Mouse (Mus musculus): ENCODE data around the gene Zscan29. TPM values are rescaled to one million over a fixed set of nuclear protein-coding genes. Genes with fewer than 3 reads are reported as not detected.

The Zscan29 gene
- polyA plus RNA-seq, 1 experiment from 2014 or later, result 5.5 TPM

- TF ChIP-seq EP300 (optimal IDR thresholded peaks at IDR 0.05), result no peak
- TF ChIP-seq CTCF (IDR thresholded peaks at IDR 0.05; ENCODE audit: low read depth), result no peak
- 89% methylated on average over 9 of the region's 9 CpGs for WGBS
- no peak for ATAC-seq (ENCODE audit: low FRiP score, low TSS enrichment)
- Histone ChIP-seq H3K4me2 (replicated peaks; ENCODE audit: low read depth) (no peak overlapping the region), H3K9me3 (ENCODE audit: control insufficient read depth, low read length) (no peaks in the 10 kb centered on the region), H3K36me3 (ENCODE audit: control insufficient read depth, insufficient read depth, low read length) (peaks cover 56% of the 10 kb centered on the region), H3K4me3 (ENCODE audit: low read depth, low read length) (no peak overlapping the region), H3K27me3 (ENCODE audit: control insufficient read depth, insufficient read depth, low read length) (no peaks in the 10 kb centered on the region), H3K9ac (ENCODE audit: low read length) (no peak overlapping the region), H3K27ac (replicated peaks) (no peak overlapping the region), H3K4me1 (replicated peaks; ENCODE audit: control insufficient read depth, insufficient read depth) (no peaks in the 10 kb centered on the region)
- no peak for DNase-seq (ENCODE audit: low spot score)
Observed at GRCm38 (mm10) chr2:121195466-121195865, 24.5 kb upstream of the Zscan29 start.

GRCm38 (mm10) chr2:121188530-121188929 is 17.6 kb upstream of the Zscan29 start:
- peak; percentile 56 for TF ChIP-seq CTCF (IDR thresholded peaks at IDR 0.05; ENCODE audit: low read depth)
- TF ChIP-seq EP300 (optimal IDR thresholded peaks at IDR 0.05), result no peak
- ATAC-seq (ENCODE audit: low FRiP score, low TSS enrichment), result no peak
- H3K27me3 ChIP-seq (ENCODE audit: control insufficient read depth, insufficient read depth, low read length), result no peaks in the 10 kb centered on the region
- H3K4me1 ChIP-seq (replicated peaks; ENCODE audit: control insufficient read depth, insufficient read depth), result no peaks in the 10 kb centered on the region
- no peaks in the 10 kb centered on the region for H3K9me3 ChIP-seq (ENCODE audit: control insufficient read depth, low read length)
- no peak overlapping the region for H3K27ac ChIP-seq (replicated peaks)
- no peak overlapping the region for H3K4me2 ChIP-seq (replicated peaks; ENCODE audit: low read depth)
- DNase-seq (ENCODE audit: low spot score), result no peak
- WGBS, result 79% methylated on average over 1 of the region's 1 CpGs
- H3K36me3 ChIP-seq (ENCODE audit: control insufficient read depth, insufficient read depth, low read length), result peaks cover 41% of the 10 kb centered on the region
- H3K4me3 ChIP-seq (ENCODE audit: low read depth, low read length), result no peak overlapping the region
- no peak overlapping the region for H3K9ac ChIP-seq (ENCODE audit: low read length)

GRCm38 (mm10) chr2:121184142-121184541 is 13.2 kb upstream of the Zscan29 start:
- no peaks in the 10 kb centered on the region for H3K9me3 ChIP-seq (ENCODE audit: control insufficient read depth, low read length)
- WGBS, result 94% methylated on average over 7 of the region's 7 CpGs
- no peak overlapping the region for H3K4me2 ChIP-seq (replicated peaks; ENCODE audit: low read depth)
- H3K27ac ChIP-seq (replicated peaks), result no peak overlapping the region
- no peak overlapping the region for H3K4me3 ChIP-seq (ENCODE audit: low read depth, low read length)
- no peak for TF ChIP-seq CTCF (IDR thresholded peaks at IDR 0.05; ENCODE audit: low read depth)
- TF ChIP-seq EP300 (optimal IDR thresholded peaks at IDR 0.05), result no peak
- peaks cover 16% of the 10 kb centered on the region for H3K36me3 ChIP-seq (ENCODE audit: control insufficient read depth, insufficient read depth, low read length)
- DNase-seq (ENCODE audit: low spot score) (no peak), ATAC-seq (ENCODE audit: low FRiP score, low TSS enrichment) (no peak)
- no peak overlapping the region for H3K9ac ChIP-seq (ENCODE audit: low read length)
- no peaks in the 10 kb centered on the region for H3K4me1 ChIP-seq (replicated peaks; ENCODE audit: control insufficient read depth, insufficient read depth)
- no peaks in the 10 kb centered on the region for H3K27me3 ChIP-seq (ENCODE audit: control insufficient read depth, insufficient read depth, low read length)

GRCm38 (mm10) chr2:121183431-121183830 is 12.5 kb upstream of the Zscan29 start:
- Histone ChIP-seq H3K36me3 (ENCODE audit: control insufficient read depth, insufficient read depth, low read length) (peaks cover 13% of the 10 kb centered on the region), H3K27ac (replicated peaks) (no peak overlapping the region), H3K27me3 (ENCODE audit: control insufficient read depth, insufficient read depth, low read length) (no peaks in the 10 kb centered on the region), H3K9me3 (ENCODE audit: control insufficient read depth, low read length) (no peaks in the 10 kb centered on the region), H3K4me1 (replicated peaks; ENCODE audit: control insufficient read depth, insufficient read depth) (no peaks in the 10 kb centered on the region), H3K4me3 (ENCODE audit: low read depth, low read length) (no peak overlapping the region), H3K4me2 (replicated peaks; ENCODE audit: low read depth) (no peak overlapping the region), H3K9ac (ENCODE audit: low read length) (no peak overlapping the region)
- ATAC-seq (ENCODE audit: low FRiP score, low TSS enrichment), result no peak
- WGBS, result 81% methylated on average over 5 of the region's 5 CpGs
- TF ChIP-seq CTCF (IDR thresholded peaks at IDR 0.05; ENCODE audit: low read depth) (no peak), EP300 (optimal IDR thresholded peaks at IDR 0.05) (no peak)
- DNase-seq (ENCODE audit: low spot score), result no peak

GRCm38 (mm10) chr2:121178828-121179479 is 8.0 kb upstream of the Zscan29 start:
- ATAC-seq (ENCODE audit: low FRiP score, low TSS enrichment) (no peak), DNase-seq (ENCODE audit: low spot score) (no peak)
- no peak overlapping the region for H3K27ac ChIP-seq (replicated peaks)
- H3K9ac ChIP-seq (ENCODE audit: low read length), result no peak overlapping the region
- peaks cover 3% of the 10 kb centered on the region; the same call in 1 of the 2 replicates for H3K36me3 ChIP-seq (ENCODE audit: control insufficient read depth, insufficient read depth, low read length)
- H3K27me3 ChIP-seq (ENCODE audit: control insufficient read depth, insufficient read depth, low read length), result no peaks in the 10 kb centered on the region
- H3K9me3 ChIP-seq (ENCODE audit: control insufficient read depth, low read length), result no peaks in the 10 kb centered on the region
- H3K4me3 ChIP-seq (ENCODE audit: low read depth, low read length), result no peak overlapping the region
- H3K4me1 ChIP-seq (replicated peaks; ENCODE audit: control insufficient read depth, insufficient read depth), result no peaks in the 10 kb centered on the region
- no peak overlapping the region for H3K4me2 ChIP-seq (replicated peaks; ENCODE audit: low read depth)
- WGBS, result 91% methylated on average over 3 of the region's 3 CpGs
- no peak for TF ChIP-seq EP300 (optimal IDR thresholded peaks at IDR 0.05)
- peak; percentile 45 for TF ChIP-seq CTCF (IDR thresholded peaks at IDR 0.05; ENCODE audit: low read depth)

- ATAC-seq (ENCODE audit: low FRiP score, low TSS enrichment) (peak; percentile 55), DNase-seq (ENCODE audit: low spot score) (no peak)
- Histone ChIP-seq H3K4me2 (replicated peaks; ENCODE audit: low read depth) (peak within 1 kb of the TSS; percentile 79), H3K4me3 (ENCODE audit: low read depth, low read length) (peak within 1 kb of the TSS; percentile 90), H3K9ac (ENCODE audit: low read length) (peak within 1 kb of the TSS; percentile 90), H3K27me3 (ENCODE audit: control insufficient read depth, insufficient read depth, low read length) (no peaks in the 10 kb centered on the region), H3K27ac (replicated peaks) (peak within 1 kb of the TSS; percentile 94), H3K4me1 (replicated peaks; ENCODE audit: control insufficient read depth, insufficient read depth) (peaks cover 8% of the 10 kb centered on the region; the same call in 1 of the 2 replicates), H3K36me3 (ENCODE audit: control insufficient read depth, insufficient read depth, low read length) (0 out of 2 replicates have a peak, but pooled peaks cover 5% of the 10 kb centered on the region), H3K9me3 (ENCODE audit: control insufficient read depth, low read length) (no peaks in the 10 kb centered on the region)
- under 1% methylated on average over 35 of the region's 38 CpGs for WGBS
- TF ChIP-seq CTCF (IDR thresholded peaks at IDR 0.05; ENCODE audit: low read depth), result no peak
- no peak for TF ChIP-seq EP300 (optimal IDR thresholded peaks at IDR 0.05)
Observed at GRCm38 (mm10) chr2:121170481-121170971, 399 bp downstream of the Zscan29 start, which contains the start of gene Tubgcp4. Gene Tubgcp4, plus strand, starts transcription at chr2:121170654.
